Mouse (Mus musculus) brown adipose tissue, adult 24 weeks (tissue): ENCODE data around the gene Rad54l. TPM values are rescaled to one million over a fixed set of nuclear protein-coding genes. Genes with fewer than 3 reads are reported as not detected.

Source experiments
- H3K27ac ChIP-seq: fragments of 200-500 bp; replicated peaks from 2 replicates; pipeline ENCODE4 v1.5.1; 2012; ENCODE audit warnings: low read depth, mild to moderate bottlenecking, low read length
- H3K4me1 ChIP-seq: fragments of 200-500 bp; 2 replicates; pipeline ENCODE4 v1.6.1; 2012; ENCODE audit warnings: low read length, mixed read lengths; ENCODE audit not compliant: control insufficient read depth, insufficient read depth, insufficient read length
- H3K4me3 ChIP-seq: fragments of 200-500 bp; 2 replicates; pipeline ENCODE4 v1.5.1; 2012; ENCODE audit warnings: low read depth, mild to moderate bottlenecking, low read length, moderate library complexity; ENCODE audit not compliant: insufficient read depth
- polyA plus RNA-seq: library from polyadenylated mRNA; stranded (reverse); fragments of >200 nt; gene quantifications from 2 replicates; pipeline ENCODE4 v1.2.4, GENCODE M21; 2012; ENCODE audit not compliant: missing spikeins, insufficient read depth, insufficient read length

Gene Rad54l
- polyA plus RNA-seq, 1 experiment = 0.36 TPM

GRCm38 (mm10) chr4:116150156-116150861 is 26.8 kb upstream of the Rad54l start:
- H3K27ac ChIP-seq = peak overlapping the region; percentile 88
- H3K4me1 ChIP-seq = peaks cover 5% of the 10 kb centered on the region; the same call in 1 of the 2 replicates
- peak overlapping the region; percentile 92 for H3K4me3 ChIP-seq

GRCm38 (mm10) chr4:116149812-116150155 is 26.3 kb upstream of the Rad54l start:
- Histone ChIP-seq H3K4me1 (peaks cover 5% of the 10 kb centered on the region; the same call in 1 of the 2 replicates), H3K4me3 (peak overlapping the region; percentile 84), H3K27ac (peak overlapping the region; percentile 88)

GRCm38 (mm10) chr4:116143891-116144717 is 20.6 kb upstream of the Rad54l start:
- peaks cover 6% of the 10 kb centered on the region for H3K4me1 ChIP-seq
- peak overlapping the region; percentile 83 for H3K27ac ChIP-seq
- peak overlapping the region; percentile 96 for H3K4me3 ChIP-seq

- peak overlapping the region; percentile 96 for H3K4me3 ChIP-seq
- peak overlapping the region; percentile 83 for H3K27ac ChIP-seq
- peaks cover 6% of the 10 kb centered on the region for H3K4me1 ChIP-seq
Observed at GRCm38 (mm10) chr4:116143317-116143811, 19.9 kb upstream of the Rad54l start.

- Histone ChIP-seq H3K4me1 (peaks cover 6% of the 10 kb centered on the region), H3K27ac (peak overlapping the region; percentile 97)
Observed at GRCm38 (mm10) chr4:116142269-116142668, 18.8 kb upstream of the Rad54l start.

GRCm38 (mm10) chr4:116141736-116142135 is 18.2 kb upstream of the Rad54l start:
- Histone ChIP-seq H3K4me3 (peak overlapping the region; percentile 30), H3K27ac (peak overlapping the region; percentile 97), H3K4me1 (peaks cover 6% of the 10 kb centered on the region)

More at GRCm38 (mm10) chr4:116142269-116142668, 18.8 kb upstream of the Rad54l start:
- peak overlapping the region; percentile 44 for H3K4me3 ChIP-seq

GRCm38 (mm10) chr4:116140801-116141574 is 17.5 kb upstream of the Rad54l start:
- H3K4me3 ChIP-seq = no peak overlapping the region
- peaks cover 6% of the 10 kb centered on the region for H3K4me1 ChIP-seq
- H3K27ac ChIP-seq = peak overlapping the region; percentile 97

- Histone ChIP-seq H3K27ac (no peak overlapping the region), H3K4me3 (no peak overlapping the region)
Observed at GRCm38 (mm10) chr4:116137421-116137996, 14.0 kb upstream of the Rad54l start.

GRCm38 (mm10) chr4:116134990-116135389 is 11.5 kb upstream of the Rad54l start:
- H3K4me3 ChIP-seq = no peak overlapping the region
- no peak overlapping the region for H3K27ac ChIP-seq
- no peaks in the 10 kb centered on the region; the same call in 1 of the 2 replicates for H3K4me1 ChIP-seq

More at GRCm38 (mm10) chr4:116137421-116137996, 14.0 kb upstream of the Rad54l start:
- H3K4me1 ChIP-seq = peaks cover 6% of the 10 kb centered on the region

GRCm38 (mm10) chr4:116133126-116133525 is 9.6 kb upstream of the Rad54l start:
- H3K4me3 ChIP-seq = no peak overlapping the region
- H3K27ac ChIP-seq = no peak overlapping the region
- H3K4me1 ChIP-seq = no peaks in the 10 kb centered on the region

- no peaks in the 10 kb centered on the region for H3K4me1 ChIP-seq
- H3K4me3 ChIP-seq = no peak overlapping the region
- no peak overlapping the region for H3K27ac ChIP-seq
Observed at GRCm38 (mm10) chr4:116127956-116128355, 4.5 kb upstream of the Rad54l start.

- H3K4me3 ChIP-seq = no peak overlapping the region
- H3K27ac ChIP-seq = no peak overlapping the region
- no peaks in the 10 kb centered on the region for H3K4me1 ChIP-seq
Observed at GRCm38 (mm10) chr4:116125803-116126386, 2.4 kb upstream of the Rad54l start.

GRCm38 (mm10) chr4:116122762-116123161 is 728 bp downstream of the Rad54l start:
- H3K4me1 ChIP-seq = no peaks in the 10 kb centered on the region
- H3K4me3 ChIP-seq = no peak overlapping the region
- no peak overlapping the region for H3K27ac ChIP-seq

GRCm38 (mm10) chr4:116111486-116111885 is 12.0 kb downstream of the Rad54l start:
- Histone ChIP-seq H3K4me1 (no peaks in the 10 kb centered on the region), H3K27ac (no peak overlapping the region), H3K4me3 (no peak overlapping the region)
